Comparison of ENCODE assay signal across 14 mouse cellular contexts in the genomic region with DNA sequence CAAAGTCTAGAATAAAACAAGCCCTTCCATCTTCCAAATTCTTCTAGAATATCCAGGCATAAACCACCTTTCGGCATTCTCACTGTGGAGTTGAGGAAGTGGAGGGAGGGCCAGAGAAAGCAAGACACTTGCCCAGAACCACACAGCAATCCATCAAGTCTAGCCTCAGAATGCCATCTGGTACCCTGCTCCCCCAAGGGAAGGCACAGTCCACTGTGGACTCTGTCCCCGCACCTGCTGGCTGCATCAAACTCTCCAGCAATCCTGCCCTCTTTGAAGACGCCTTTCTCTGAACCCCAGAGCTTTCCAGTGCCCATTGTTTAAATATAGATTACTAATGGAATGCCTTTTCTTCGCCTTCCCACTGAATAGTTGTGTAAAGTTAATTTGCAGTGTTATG.
A peak's percentile ranks its signal among the peaks of the same experiment; 100 is the strongest.
DNase-seq lines count a peak whose midpoint lies in the region; ATAC-seq and TF ChIP-seq lines count a peak whose summit lies in the region.
"Had no signal": no experiment of that assay in that cellular context is flagged by ENCODE, and none has a peak within 500 bp of the region (broad histone marks: within the 10 kb centered on the region; RNA-seq: fewer than 3 reads in every experiment).

No protein-coding gene starts in this region.

- H3ac ChIP-seq in myocyte (ENCODE audit: control insufficient read depth, insufficient read length): no peak overlapping the region

- no peak for TF ChIP-seq CTCF in gastrocnemius, adult 2 months (IDR thresholded peaks at IDR 0.05)
- TF ChIP-seq CTCF in midbrain, postnatal 0 days (IDR thresholded peaks at IDR 0.05): no peak
- no peak for TF ChIP-seq CTCF in lung, adult 2 months (IDR thresholded peaks at IDR 0.05; ENCODE audit: insufficient read depth, low read length)

- peak overlapping the region; percentile 96 for H3K27ac ChIP-seq in gastrocnemius, adult 2 months
- peak overlapping the region; percentile 31 for H3K27ac ChIP-seq in midbrain, embryonic 12.5 days (replicated peaks)
- no peak overlapping the region for H3K27ac ChIP-seq in midbrain, postnatal 0 days (ENCODE audit: low read depth, low read length)
- H3K27ac ChIP-seq in hindbrain, embryonic 15.5 days (replicated peaks): 0 out of 2 replicates have a peak overlapping the region, but pooled peaks have one; percentile 25

- peaks cover 60% of the 10 kb centered on the region for H3K79me2 ChIP-seq in myocyte (ENCODE audit: control insufficient read depth, insufficient read depth)

- H3K27me3 ChIP-seq in midbrain, embryonic 12.5 days: no peaks in the 10 kb centered on the region
- H3K27me3 ChIP-seq in midbrain, postnatal 0 days (ENCODE audit: insufficient read depth, low read length): no peaks in the 10 kb centered on the region
- H3K27me3 ChIP-seq in hindbrain, embryonic 15.5 days: no peaks in the 10 kb centered on the region
- H3K27me3 ChIP-seq in myocyte (ENCODE audit: control insufficient read depth, insufficient read depth, insufficient read length): no peaks in the 10 kb centered on the region

- ATAC-seq in midbrain, embryonic 12.5 days (ENCODE audit: low FRiP score, low read depth): no peak
- no peak for ATAC-seq in midbrain, postnatal 0 days (ENCODE audit: low FRiP score)
- ATAC-seq in hindbrain, embryonic 15.5 days (ENCODE audit: low FRiP score, low read depth): no peak
- ATAC-seq: activated CD4-positive, CD25-positive, alpha-beta regulatory T cell, adult 4 months had no signal

- H3K4me2 ChIP-seq in midbrain, embryonic 12.5 days (replicated peaks): no peak overlapping the region
- H3K4me2 ChIP-seq in midbrain, postnatal 0 days (ENCODE audit: low read depth, low read length, poor library complexity, severe bottlenecking): no peak overlapping the region
- no peak overlapping the region for H3K4me2 ChIP-seq in hindbrain, embryonic 15.5 days
- H3K4me2 ChIP-seq in myocyte (ENCODE audit: low read depth): no peak overlapping the region
- H3K4me2 ChIP-seq: lung, embryonic 14.5 days had no signal

- H3K4me3 ChIP-seq in gastrocnemius, adult 2 months: no peak overlapping the region
- no peak overlapping the region for H3K4me3 ChIP-seq in midbrain, embryonic 12.5 days
- H3K4me3 ChIP-seq in midbrain, postnatal 0 days (ENCODE audit: low read depth, low read length): no peak overlapping the region
- H3K4me3 ChIP-seq in hindbrain, embryonic 15.5 days: no peak overlapping the region
- H3K4me3 ChIP-seq in myocyte: no peak overlapping the region
- H3K4me3 ChIP-seq in lung, adult 2 months (replicated peaks; ENCODE audit: extremely low read depth, low read depth, low read length): no peak overlapping the region
- H3K4me3 ChIP-seq: layer of hippocampus, adult 2 months had no signal

- intact Hi-C loops in gastrocnemius, adult 2 months (cut with DNase I): no loop called here

- no peak for DNase-seq in gastrocnemius, adult 2 months
- DNase-seq in gastrocnemius, postnatal 10 days: no peak
- no peak for DNase-seq in midbrain, postnatal 0 days (ENCODE audit: low spot score)
- no peak for DNase-seq in lung, adult 2 months
- DNase-seq: gastrocnemius, postnatal 36 days; kidney, adult 2 months; lung, embryonic 14.5 days; right cerebral cortex, postnatal 14 days; thymus, adult 2 months had no signal

- H3K9me3 ChIP-seq in midbrain, embryonic 12.5 days: no peaks in the 10 kb centered on the region
- H3K9me3 ChIP-seq in midbrain, postnatal 0 days (ENCODE audit: low read length): no peaks in the 10 kb centered on the region
- no peaks in the 10 kb centered on the region for H3K9me3 ChIP-seq in hindbrain, embryonic 15.5 days

- H3K36me3 ChIP-seq in midbrain, embryonic 12.5 days: peaks cover 39% of the 10 kb centered on the region
- H3K36me3 ChIP-seq in midbrain, postnatal 0 days (ENCODE audit: insufficient read depth, low read length): 0 out of 2 replicates have a peak, but pooled peaks cover 4% of the 10 kb centered on the region
- no peaks in the 10 kb centered on the region for H3K36me3 ChIP-seq in hindbrain, embryonic 15.5 days
- no peaks in the 10 kb centered on the region for H3K36me3 ChIP-seq in myocyte (ENCODE audit: control insufficient read depth, insufficient read depth)

- H3K9ac ChIP-seq in midbrain, embryonic 12.5 days (replicated peaks): no peak overlapping the region
- no peak overlapping the region for H3K9ac ChIP-seq in midbrain, postnatal 0 days (replicated peaks; ENCODE audit: low read length, poor library complexity, severe bottlenecking)
- H3K9ac ChIP-seq in hindbrain, embryonic 15.5 days: no peak overlapping the region
- H3K9ac ChIP-seq: lung, embryonic 14.5 days had no signal

- peaks cover 78% of the 10 kb centered on the region for H3K4me1 ChIP-seq in midbrain, embryonic 12.5 days
- H3K4me1 ChIP-seq in midbrain, postnatal 0 days (ENCODE audit: insufficient read depth, low read length): 0 out of 2 replicates have a peak, but pooled peaks cover 17% of the 10 kb centered on the region
- peaks cover 87% of the 10 kb centered on the region for H3K4me1 ChIP-seq in hindbrain, embryonic 15.5 days (replicated peaks)
- peaks cover 70% of the 10 kb centered on the region for H3K4me1 ChIP-seq in lung, adult 2 months (ENCODE audit: control insufficient read depth, insufficient read depth, low read length)

- peak; percentile 19 for TF ChIP-seq POLR2A in myocyte (IDR thresholded peaks at IDR 0.05; ENCODE audit: insufficient read length, low read depth)
- no peak for TF ChIP-seq POLR2A in lung, adult 2 months (IDR thresholded peaks at IDR 0.05; ENCODE audit: borderline replicate concordance, extremely low read depth, low read depth, low read length)

- WGBS in midbrain, embryonic 12.5 days: 65% methylated on average over 4 of the region's 4 CpGs
- WGBS in midbrain, postnatal 0 days: 56% methylated on average over 4 of the region's 4 CpGs
- 43% methylated on average over 4 of the region's 4 CpGs for WGBS in hindbrain, embryonic 15.5 days
- 71% methylated on average over 4 of the region's 4 CpGs for WGBS in lung, adult 2 months

TF ChIP-seq in myocyte, 11 proteins besides CTCF, POLR2A, EP300 and RAD21:
- TF ChIP-seq MYOD1 (IDR thresholded peaks at IDR 0.05; ENCODE audit: control insufficient read depth in 1 of 3, insufficient read length in 2 of 3, low read depth in 2 of 3): peak in 2 of 3 experiments; percentile 83 to 90
- peak in 1 of 3 experiments; percentile 72 for TF ChIP-seq MYOG (IDR thresholded peaks at IDR 0.05; ENCODE audit: control insufficient read depth in 1 of 3, insufficient read depth in 1 of 3, insufficient read length in 2 of 3, low read depth in 2 of 3)
- no peak for TF ChIP-seq SRF (IDR thresholded peaks at IDR 0.05; ENCODE audit: control insufficient read depth, insufficient read length, low read depth)
- TF ChIP-seq TCF12 (IDR thresholded peaks at IDR 0.05; ENCODE audit: insufficient read depth, poor library complexity, severe bottlenecking): no peak
